Mouse (Mus musculus) ES-E14 (cell line): Measurements from ENCODE around the gene Efl1.

ENCODE experiments used
- CHD2 ChIP-seq: IDR thresholded peaks from 2 replicates; pipeline ENCODE4 v1.6.1; 2014; ENCODE audit warnings: mild to moderate bottlenecking, low read depth, low read length, inconsistent platforms
- ZNF384 ChIP-seq: IDR thresholded peaks from 2 replicates; pipeline ENCODE4 v1.6.1; 2012; ENCODE audit warnings: low read depth, low read length, inconsistent platforms

GRCm38 (mm10) chr7:82649081-82649445 is 649 bp downstream of the Efl1 start:
- TF ChIP-seq ZNF384 (no peak), CHD2 (no peak)
